9 mouse cellular contexts compared by ENCODE assay signal in the genomic region with DNA sequence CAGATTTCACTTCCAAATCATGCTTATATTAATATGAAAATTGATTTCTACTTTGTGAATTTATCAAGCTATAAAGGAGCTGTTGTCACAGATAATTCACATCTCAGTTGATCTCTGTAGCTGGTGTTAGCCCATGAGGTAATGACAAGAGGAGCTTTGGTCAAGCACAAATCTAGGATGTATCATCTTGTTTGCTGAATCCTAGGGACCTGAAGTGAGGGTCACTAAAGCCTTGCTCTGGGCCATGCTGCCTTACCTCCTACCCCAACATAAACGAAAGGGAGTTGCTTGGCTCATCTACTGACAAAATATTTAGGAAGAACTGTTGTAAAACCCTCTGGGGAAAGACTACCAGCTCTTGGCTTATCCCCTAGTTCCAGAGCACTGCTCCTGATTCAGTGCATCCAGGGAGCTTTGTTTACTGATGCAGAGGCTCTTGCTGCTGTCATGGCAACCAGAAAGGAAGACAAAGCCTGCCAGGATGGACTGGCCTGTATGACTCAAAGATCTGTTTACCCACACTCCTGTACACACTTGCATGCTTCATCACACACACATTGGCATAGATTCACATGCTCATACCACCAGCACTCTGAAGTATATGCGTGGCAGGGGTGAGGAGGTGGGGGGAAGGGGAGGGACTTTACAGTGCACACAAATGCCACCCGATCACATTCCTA.
DNase-seq lines count a peak whose midpoint lies in the region; ATAC-seq and TF ChIP-seq lines count a peak whose summit lies in the region.
"Had no signal": no experiment of that assay in that cellular context is flagged by ENCODE, and none has a peak within 500 bp of the region (broad histone marks: within the 10 kb centered on the region; RNA-seq: fewer than 3 reads in every experiment).

No protein-coding gene starts in this region.

- TF ChIP-seq POLR2A in olfactory bulb, adult 2 months (IDR thresholded peaks at IDR 0.05; ENCODE audit: insufficient read depth, low read depth, low read length), result no peak

- no peaks in the 10 kb centered on the region for H3K9me3 ChIP-seq in forebrain, postnatal 0 days (ENCODE audit: low read length)
- no peaks in the 10 kb centered on the region for H3K9me3 ChIP-seq in liver, embryonic 12.5 days (replicated peaks)
- H3K9me3 ChIP-seq: embryonic facial prominence, embryonic 12.5 days had no signal

- H3K27ac ChIP-seq in forebrain, postnatal 0 days (ENCODE audit: low read depth, low read length), result peak overlapping the region; percentile 57; the same call in 1 of the 2 replicates
- peak overlapping the region; percentile 47 for H3K27ac ChIP-seq in olfactory bulb, adult 2 months (ENCODE audit: insufficient read depth, low read depth, low read length)
- no peak overlapping the region for H3K27ac ChIP-seq in liver, embryonic 12.5 days
- H3K27ac ChIP-seq: embryonic facial prominence, embryonic 12.5 days had no signal

- ATAC-seq in forebrain, postnatal 0 days, result peak; percentile 84
- no peak for ATAC-seq in liver, embryonic 12.5 days
- ATAC-seq in activated CD4-positive, CD25-positive, alpha-beta regulatory T cell, adult 4 months, result no peak

- WGBS in forebrain, postnatal 0 days, result 14% methylated on average over 3 of the region's 3 CpGs
- WGBS in olfactory bulb, adult 2 months, result 13% methylated on average over 3 of the region's 3 CpGs
- WGBS in liver, embryonic 12.5 days (ENCODE audit: insufficient replicate concordance), result 60% methylated on average over 3 of the region's 3 CpGs

- H3K9ac ChIP-seq in forebrain, postnatal 0 days, result no peak overlapping the region
- H3K9ac ChIP-seq in liver, embryonic 12.5 days, result no peak overlapping the region
- H3K9ac ChIP-seq: embryonic facial prominence, embryonic 12.5 days had no signal

- no peak overlapping the region for H3K4me2 ChIP-seq in forebrain, postnatal 0 days (ENCODE audit: low read depth)
- no peak overlapping the region for H3K4me2 ChIP-seq in liver, embryonic 12.5 days
- H3K4me2 ChIP-seq: embryonic facial prominence, embryonic 12.5 days had no signal

- no peaks in the 10 kb centered on the region for H3K27me3 ChIP-seq in forebrain, postnatal 0 days (ENCODE audit: insufficient read depth, low read length)
- no peaks in the 10 kb centered on the region for H3K27me3 ChIP-seq in liver, embryonic 12.5 days (replicated peaks)
- H3K27me3 ChIP-seq: embryonic facial prominence, embryonic 12.5 days had no signal

- no peaks in the 10 kb centered on the region for H3K36me3 ChIP-seq in forebrain, postnatal 0 days (ENCODE audit: insufficient read depth)
- no peaks in the 10 kb centered on the region for H3K36me3 ChIP-seq in liver, embryonic 12.5 days
- H3K36me3 ChIP-seq: embryonic facial prominence, embryonic 12.5 days had no signal

- DNase-seq in cerebellum, adult 9-11 months, result peak; percentile 19
- DNase-seq in forebrain, postnatal 0 days, result peak; percentile 66
- DNase-seq in left cerebral cortex, adult 11 months (ENCODE audit: low spot score), result peak; percentile 37
- no peak for DNase-seq in kidney, postnatal 14 days
- no peak for DNase-seq in adrenal gland, adult 2 months

- H3K4me3 ChIP-seq in forebrain, postnatal 0 days (ENCODE audit: low read depth, low read length), result no peak overlapping the region
- no peak overlapping the region for H3K4me3 ChIP-seq in olfactory bulb, adult 2 months (ENCODE audit: insufficient read depth, low read depth, low read length)
- H3K4me3 ChIP-seq in liver, embryonic 12.5 days, result no peak overlapping the region
- H3K4me3 ChIP-seq: embryonic facial prominence, embryonic 12.5 days had no signal

- no peak for TF ChIP-seq CTCF in forebrain, postnatal 0 days (IDR thresholded peaks at IDR 0.05; ENCODE audit: low read depth)
- TF ChIP-seq CTCF in olfactory bulb, adult 2 months (IDR thresholded peaks at IDR 0.05; ENCODE audit: insufficient read depth, low read depth, low read length), result no peak

- H3K4me1 ChIP-seq in forebrain, postnatal 0 days (ENCODE audit: insufficient read depth), result peaks cover 15% of the 10 kb centered on the region
- peaks cover 7% of the 10 kb centered on the region; the same call in 1 of the 2 replicates for H3K4me1 ChIP-seq in olfactory bulb, adult 2 months (ENCODE audit: control insufficient read depth, insufficient read depth, low read length)
- H3K4me1 ChIP-seq in liver, embryonic 12.5 days, result no peaks in the 10 kb centered on the region
- H3K4me1 ChIP-seq: embryonic facial prominence, embryonic 12.5 days had no signal

Comparison
In these comparisons a context has a peak if more than half of its experiments do, and no peak if none do; other contexts are left out.
1. DNase-seq: peak in cerebellum, adult 9-11 months (single experiment), forebrain, postnatal 0 days (single experiment) and left cerebral cortex, adult 11 months (single experiment); none in kidney, postnatal 14 days (single experiment) and adrenal gland, adult 2 months (single experiment).